Mouse (Mus musculus) kidney, postnatal 10 days (tissue): Measurements from ENCODE around the gene P2rx5.

Source experiments
- DNase-seq: peaks from one replicate; pipeline ENCODE4 v3.0.0; 2021; ENCODE audit warnings: mixed read lengths

P2rx5 gene

GRCm38 (mm10) chr11:73159957-73160810 is at the start of gene P2rx5:
Gene P2rx5, plus strand, starts transcription at chr11:73160421.
- peak; percentile 81 for DNase-seq

- no peak for DNase-seq
These were observed 48.8 kb upstream of the P2rx5 start for GRCm38 (mm10) chr11:73111414-73111813.

- no peak for DNase-seq
These were observed 33.7 kb upstream of the P2rx5 start for GRCm38 (mm10) chr11:73126495-73126894.

GRCm38 (mm10) chr11:73131020-73131419 is 29.2 kb upstream of the P2rx5 start:
- peak; percentile 42 for DNase-seq

- no peak for DNase-seq
These were observed 27.2 kb upstream of the P2rx5 start for GRCm38 (mm10) chr11:73132999-73133398.

GRCm38 (mm10) chr11:73134222-73134621 is 26.0 kb upstream of the P2rx5 start:
- DNase-seq: no peak

DNA sequence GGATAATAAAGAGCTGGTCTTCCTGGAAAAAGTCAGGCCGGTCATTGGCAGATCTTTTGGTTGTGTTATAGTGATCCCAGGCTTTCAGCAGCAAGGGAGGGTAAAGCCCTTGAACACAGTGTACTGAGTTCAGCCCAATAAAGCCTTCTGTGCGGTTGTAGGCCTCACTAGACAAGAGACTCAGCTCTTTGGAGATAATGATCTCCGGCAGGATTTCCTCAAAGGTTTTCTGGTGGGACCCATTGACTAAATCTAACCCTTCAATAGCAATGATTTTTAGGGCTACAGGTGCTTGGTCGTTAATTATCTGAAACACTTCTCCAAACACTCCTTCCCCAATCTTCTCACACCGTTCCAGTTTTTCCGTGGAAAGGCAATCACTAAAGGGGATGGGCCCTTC is 23.6 kb upstream of the P2rx5 start:
- no peak for DNase-seq

DNA sequence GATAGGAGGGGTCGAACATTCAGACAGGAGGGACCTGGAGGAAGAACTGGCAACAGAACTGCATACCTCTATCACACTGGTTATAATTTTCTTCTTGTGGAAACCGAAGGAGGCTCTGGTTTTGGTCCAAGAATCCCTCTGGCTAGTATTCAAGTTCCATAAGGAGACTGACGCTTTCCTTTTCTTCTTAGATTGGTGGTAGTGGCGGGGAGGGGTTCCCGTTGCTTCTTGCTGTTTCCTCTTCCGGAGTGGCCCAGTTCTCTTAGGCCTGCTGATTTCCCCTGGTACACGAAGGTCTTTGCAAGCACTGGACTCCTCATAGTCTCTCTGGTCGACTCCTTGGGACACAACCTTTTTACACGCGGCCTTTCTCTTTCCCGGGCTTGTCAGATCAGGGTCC is 23.1 kb upstream of the P2rx5 start:
- peak; percentile 31 for DNase-seq

DNA sequence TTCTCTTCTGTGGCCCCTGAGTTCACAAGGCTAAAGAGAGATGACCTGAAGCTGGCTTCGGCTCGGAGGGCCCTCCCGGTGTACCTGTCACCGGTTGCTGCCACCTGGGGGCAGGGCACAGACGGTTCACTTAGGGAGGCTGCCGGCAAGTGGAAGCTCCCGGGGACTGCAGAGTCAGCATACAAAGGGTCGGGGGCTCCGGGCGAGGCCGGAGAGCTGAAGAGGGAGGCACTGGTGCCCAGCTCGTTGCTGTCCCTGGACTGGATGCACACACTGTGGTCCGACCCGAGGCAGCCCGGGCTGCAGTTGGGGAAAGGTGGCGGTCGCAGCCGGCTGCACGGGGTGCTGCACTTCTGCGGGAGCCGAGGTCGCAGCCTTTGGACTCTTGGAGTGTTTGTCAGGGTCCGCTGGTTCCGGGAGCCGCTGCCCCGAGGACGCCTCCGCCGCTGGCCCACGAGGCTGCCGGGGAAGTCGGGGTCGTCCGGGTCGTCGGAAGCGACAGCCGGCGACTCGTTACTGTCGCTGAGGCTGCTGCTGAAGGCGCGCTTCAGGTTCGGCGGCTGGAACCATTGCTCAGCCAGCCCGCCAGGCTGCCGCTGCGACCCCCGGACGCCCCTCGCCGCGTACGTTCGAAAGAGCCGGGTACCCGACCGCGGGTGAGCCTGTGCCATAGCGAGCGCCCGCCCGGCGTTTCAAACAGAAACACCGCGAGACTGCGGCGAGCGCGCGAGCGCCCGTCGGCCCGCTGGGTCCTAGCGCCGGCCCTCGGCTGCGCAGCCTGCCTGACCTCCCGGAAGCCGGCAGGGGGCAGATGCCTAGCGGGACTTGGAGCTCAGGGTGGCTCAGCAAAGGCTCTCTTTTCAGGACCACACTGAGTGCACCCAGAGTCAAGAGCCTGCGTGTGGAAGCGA is 22.4 kb upstream of the P2rx5 start, which contains the start of gene Haspin:
TSS of gene Haspin (minus strand) at position 704 of the 911 bp plus-strand sequence.
- DNase-seq: peak; percentile 96

DNA sequence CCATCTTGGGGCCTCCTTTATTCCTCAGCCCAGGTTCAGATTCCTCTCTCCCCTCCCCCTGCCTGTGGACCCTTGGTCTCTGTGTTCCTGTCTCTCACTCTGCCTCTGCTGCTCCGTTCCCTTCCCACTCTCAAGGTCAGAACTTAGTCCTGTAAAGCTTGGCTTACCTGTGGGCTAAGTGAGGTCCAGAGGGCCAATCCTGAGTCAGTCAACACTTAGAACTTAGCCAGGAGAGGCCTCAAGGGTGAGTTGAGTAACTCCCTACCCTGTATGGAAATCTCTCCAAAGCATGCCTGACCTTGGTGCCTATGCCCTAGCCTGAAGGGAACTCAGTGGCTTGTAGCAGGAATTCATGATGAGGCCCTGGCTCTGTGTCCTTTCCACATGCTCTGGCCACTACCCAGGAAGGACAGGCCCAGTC is 15.9 kb upstream of the P2rx5 start:
- no peak for DNase-seq

DNA sequence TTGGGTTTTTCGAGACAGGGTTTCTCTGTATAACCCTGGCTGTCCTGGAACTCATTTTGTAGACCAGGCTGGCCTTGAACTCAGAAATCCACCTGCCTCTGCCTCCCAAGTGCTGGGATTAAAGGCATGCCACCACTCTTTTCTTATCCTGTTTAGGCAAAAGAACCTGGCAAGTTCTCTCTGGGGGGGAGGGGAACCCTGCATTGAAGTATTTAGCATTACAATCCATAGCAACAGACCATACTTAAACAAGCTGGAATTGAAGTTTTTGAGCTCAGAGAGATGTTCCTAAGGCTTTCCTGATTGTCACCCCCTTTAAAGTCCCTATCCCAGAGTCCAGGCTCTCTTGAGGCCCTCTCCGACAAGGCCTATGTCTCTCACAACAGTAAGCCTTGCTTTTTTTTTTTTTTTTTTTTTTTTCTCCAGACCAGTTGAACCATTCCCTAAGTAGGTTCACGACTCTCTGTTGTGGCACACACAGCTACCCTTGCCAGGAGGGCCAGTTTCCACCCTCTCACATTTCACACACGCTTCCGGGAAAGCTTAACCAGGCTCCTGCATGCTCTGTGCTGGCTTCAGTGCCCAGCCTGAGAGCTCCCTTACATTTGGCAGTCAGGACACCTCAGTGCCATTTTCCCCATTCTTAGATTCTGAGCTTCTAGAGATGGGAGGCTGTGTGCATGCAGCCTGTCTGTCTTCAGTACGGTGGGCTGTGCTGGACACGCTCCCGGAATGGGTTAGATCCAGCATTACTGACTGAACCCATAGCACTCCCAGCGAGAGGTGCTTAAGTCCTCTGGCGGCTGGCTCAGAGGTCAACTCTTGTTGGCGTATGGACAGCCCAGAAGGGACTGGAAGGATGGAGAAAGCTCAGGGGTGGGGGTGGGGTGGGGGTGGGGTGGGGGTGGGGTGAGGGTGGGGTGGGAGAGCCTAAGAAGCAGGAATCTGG is 13.9 kb upstream of the P2rx5 start:
- no peak for DNase-seq

DNA sequence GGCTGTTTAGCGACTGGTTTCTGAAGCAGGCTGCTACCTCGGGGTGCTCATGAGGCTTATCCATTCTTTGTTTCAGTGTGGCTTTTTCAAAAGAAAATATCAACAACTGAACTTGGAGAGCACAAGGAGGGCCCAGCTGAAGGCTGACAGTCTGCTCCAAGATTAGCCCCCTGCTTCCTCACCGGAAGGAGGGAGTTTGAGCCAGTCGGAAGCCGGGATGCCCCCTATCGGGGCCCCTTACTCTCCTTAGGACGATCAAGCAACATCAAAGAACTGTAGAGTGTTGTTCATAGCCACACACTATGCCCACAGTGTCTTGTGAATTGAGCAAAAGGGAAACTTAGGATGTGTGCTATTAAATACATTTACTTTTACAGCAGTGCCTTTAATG is 13.3 kb upstream of the P2rx5 start:
- no peak for DNase-seq

- no peak for DNase-seq
These were observed 12.0 kb upstream of the P2rx5 start for GRCm38 (mm10) chr11:73148209-73148608.

- DNase-seq: no peak
These were observed 5.2 kb upstream of the P2rx5 start for GRCm38 (mm10) chr11:73155071-73155470.

DNA sequence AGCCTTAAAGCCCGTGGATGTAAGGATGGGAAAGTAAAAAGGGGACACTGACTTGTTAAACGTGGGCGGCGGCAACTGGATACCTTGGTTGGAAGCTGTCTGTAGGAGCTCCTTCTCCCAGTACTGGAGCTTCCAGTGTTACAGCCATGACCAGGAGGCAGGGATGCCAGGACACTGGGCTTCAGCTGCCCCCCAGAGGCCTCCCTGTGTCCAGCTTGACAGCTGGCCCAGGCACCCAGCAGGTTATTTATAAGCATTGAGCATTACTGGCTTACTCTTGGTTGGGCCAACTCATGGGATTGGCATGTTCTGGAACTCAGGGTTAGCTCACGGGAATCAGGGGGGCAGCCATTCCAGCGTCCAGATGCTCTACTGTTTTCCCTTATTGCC is 585 bp downstream of the P2rx5 start:
- DNase-seq: peak; percentile 47

DNA sequence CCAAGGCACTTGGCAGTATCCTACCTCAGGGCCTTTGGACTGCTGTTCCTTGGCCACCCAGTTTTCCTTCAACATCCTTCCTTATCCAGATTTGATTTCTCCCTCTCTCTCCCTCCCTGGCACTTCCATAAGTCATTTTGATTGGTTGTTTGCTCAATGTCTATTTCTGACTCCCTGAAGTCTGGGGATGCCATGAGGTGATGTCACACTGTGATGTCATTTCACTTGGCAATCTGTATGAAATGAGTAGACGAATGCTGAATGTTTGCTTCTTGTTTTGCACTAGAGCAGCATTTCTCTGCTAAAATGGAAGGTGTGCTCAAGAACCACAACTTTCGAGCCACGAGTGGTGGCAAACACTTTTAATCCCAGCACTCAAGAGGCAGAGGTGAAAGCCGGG is 1.4 kb downstream of the P2rx5 start:
- no peak for DNase-seq

- no peak for DNase-seq
These were observed 2.1 kb downstream of the P2rx5 start for GRCm38 (mm10) chr11:73162284-73162683.

DNA sequence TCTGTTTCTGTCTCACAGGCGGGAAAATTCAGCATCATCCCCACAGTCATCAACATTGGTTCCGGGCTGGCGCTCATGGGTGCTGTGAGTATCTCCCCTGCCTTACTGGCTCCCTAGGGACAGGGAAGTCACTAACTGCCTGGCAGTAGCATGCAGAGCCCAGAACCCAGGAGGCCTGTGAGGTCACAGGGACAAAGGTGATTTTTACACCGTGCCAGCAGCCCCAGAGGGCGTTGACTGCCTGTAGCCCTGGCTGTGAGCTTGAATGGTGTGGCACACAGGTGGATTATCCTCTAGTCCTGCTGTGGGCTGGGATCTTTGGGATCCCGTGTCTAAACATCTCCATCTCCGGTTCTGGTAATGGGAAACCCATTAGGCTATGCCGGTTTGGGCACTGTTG is 7.8 kb downstream of the P2rx5 start:
- no peak for DNase-seq

GRCm38 (mm10) chr11:73168576-73168975 is 8.4 kb downstream of the P2rx5 start:
- DNase-seq: no peak

DNA sequence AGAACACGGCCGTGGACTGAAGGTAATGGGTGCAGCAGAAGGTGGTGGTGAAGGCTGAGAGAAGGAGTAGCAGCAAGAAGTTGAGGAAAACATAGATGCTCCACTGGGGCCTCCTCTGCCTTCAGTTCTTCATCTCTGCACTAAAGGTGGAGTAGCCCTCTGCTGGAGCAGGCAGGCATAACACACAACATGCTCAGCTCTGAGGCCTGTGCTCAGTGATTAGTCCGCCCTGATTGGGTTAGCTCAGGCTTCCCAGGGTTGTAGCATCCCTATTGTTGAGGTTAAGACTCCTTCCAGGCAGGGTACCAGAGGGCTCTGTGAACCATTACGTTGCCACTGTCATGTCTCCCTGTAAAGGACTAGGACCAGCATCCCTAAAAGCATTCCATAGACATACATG is 9.0 kb downstream of the P2rx5 start:
- peak; percentile 83 for DNase-seq

- DNase-seq: peak; percentile 83
These were observed 12.0 kb downstream of the P2rx5 start for GRCm38 (mm10) chr11:73172186-73172585.

- DNase-seq: peak; percentile 83
These were observed 15.4 kb downstream of the P2rx5 start for GRCm38 (mm10) chr11:73175612-73176011.

DNA sequence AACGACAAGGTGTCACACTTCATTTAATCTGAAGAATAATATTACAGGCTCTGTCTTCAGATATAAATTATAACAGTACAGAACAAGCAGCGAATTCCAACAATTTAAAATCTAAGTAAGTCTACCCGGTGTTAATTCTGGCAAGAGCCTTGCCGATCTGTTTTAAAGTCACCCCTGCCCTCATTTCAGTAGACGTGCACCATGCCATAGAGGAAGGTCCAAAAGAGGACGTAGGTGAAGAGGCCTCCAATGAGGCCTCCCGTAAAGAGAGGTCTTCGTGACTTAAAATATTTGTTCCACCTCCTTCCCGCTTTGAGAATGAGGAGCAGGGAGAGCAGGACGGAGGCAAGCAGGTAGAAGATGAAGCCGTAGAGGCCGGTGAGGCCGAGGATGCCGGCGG is 16.0 kb downstream of the P2rx5 start:
- no peak for DNase-seq
